Mouse (Mus musculus): ENCODE data around the gene Ndel1. TPM values are rescaled to one million over a fixed set of nuclear protein-coding genes. Genes with fewer than 3 reads are reported as not detected.

The Ndel1 gene
- total and polyA plus RNA-seq, 3 experiments: 31.1 to 46.9 (median 35.2) TPM

DNA sequence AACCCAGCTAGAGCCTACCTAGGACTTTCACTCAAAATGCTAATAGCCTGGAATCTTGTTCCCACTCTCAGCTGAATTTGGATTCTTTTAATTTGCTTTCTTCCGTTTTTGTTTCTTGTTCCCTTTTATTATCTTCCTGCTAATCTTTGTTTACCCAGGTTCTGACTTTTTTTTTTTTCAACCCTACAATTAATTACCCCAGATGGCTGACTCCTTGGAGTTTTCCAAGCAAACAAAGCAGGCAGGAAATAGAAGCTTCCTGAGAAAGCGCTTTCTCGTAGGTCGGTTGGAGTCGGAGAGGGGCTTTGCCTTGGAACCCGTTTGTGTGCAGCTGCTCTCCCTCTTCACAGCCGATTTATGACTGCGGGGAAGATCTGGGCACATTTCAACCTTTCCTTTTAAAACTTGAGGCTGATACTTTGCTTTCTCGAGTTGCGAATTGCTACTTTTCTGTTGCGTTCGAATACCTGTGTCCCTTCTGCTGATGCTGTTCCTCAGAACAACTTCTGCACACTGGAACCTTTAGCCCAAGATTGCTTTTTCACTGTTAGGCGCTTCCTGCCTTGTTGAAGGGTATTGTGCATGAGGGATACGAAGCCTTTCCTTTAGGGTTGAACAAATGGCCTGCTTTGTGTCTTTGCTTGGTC is 40.0 kb upstream of the Ndel1 start:
- dilution Hi-C loops (cut with MboI; ENCODE audit: extremely low pct_ligation_motif_present, extremely low pct_unique_long_range_greater_than_20kb, low sequenced_read_pairs): no loop called here
- no peaks in the 10 kb centered on the region for H3K79me2 ChIP-seq (replicated peaks; ENCODE audit: control insufficient read depth, extremely low read depth, insufficient read depth, poor library complexity, severe bottlenecking)
- H3K27me3 ChIP-seq (replicated peaks): peaks cover 24% of the 10 kb centered on the region
- TF ChIP-seq NRF1 (IDR thresholded peaks at IDR 0.05; ENCODE audit: low read depth, low read length): no peak
- TF ChIP-seq SMC3 (IDR thresholded peaks at IDR 0.05; ENCODE audit: low read depth, low read length): no peak
- no peak for TF ChIP-seq MAX (IDR thresholded peaks at IDR 0.05; ENCODE audit: low read length)
- no peak for TF ChIP-seq E2F4 (IDR thresholded peaks at IDR 0.05; ENCODE audit: insufficient replicate concordance, low read depth, low read length)
- TF ChIP-seq TBP (conservative IDR thresholded peaks at IDR 0.05; ENCODE audit: low read depth, low read length): no peak
- TF ChIP-seq ZNF384 (IDR thresholded peaks at IDR 0.05; ENCODE audit: low read depth, low read length): no peak
- TF ChIP-seq BHLHE40 (IDR thresholded peaks at IDR 0.05; ENCODE audit: low read depth, low read length): no peak
- TF ChIP-seq ELF1 (IDR thresholded peaks at IDR 0.05; ENCODE audit: low read depth, low read length): no peak
- no peak for TF ChIP-seq KAT2A (IDR thresholded peaks at IDR 0.05; ENCODE audit: insufficient replicate concordance, low read length)
- no peak for TF ChIP-seq ZC3H11A (IDR thresholded peaks at IDR 0.05; ENCODE audit: low read depth, low read length)
- no peak overlapping the region for H3K9ac ChIP-seq (ENCODE audit: insufficient read depth, low read depth)
- H3K36me3 ChIP-seq (replicated peaks in 1 of 2; ENCODE audit: control insufficient read depth in 1 of 2, insufficient read depth in 1 of 2, low read length in 1 of 2): peaks cover under 1 to 10% of the 10 kb centered on the region in 2 experiments
- H3K27ac ChIP-seq (ENCODE audit: insufficient read depth, low read depth): no peak overlapping the region
- H3K4me2 ChIP-seq (ENCODE audit: insufficient read depth, low read depth, poor library complexity, severe bottlenecking): no peak overlapping the region
- DNase-seq (ENCODE audit: extremely low read depth): no peak
- H3K9me3 ChIP-seq (replicated peaks; ENCODE audit: low read length): peaks cover 5% of the 10 kb centered on the region
- in situ Hi-C loops (cut with MboI; ENCODE audit: low pct_ligation_motif_present, low pct_unique_long_range_greater_than_20kb, low sequenced_read_pairs): no loop called here
- no peak overlapping the region for H3K4me3 ChIP-seq (replicated peaks in 1 of 3; ENCODE audit: low read depth in 2 of 3, low read length in 2 of 3, poor library complexity in 1 of 3)
- no peaks in the 10 kb centered on the region for H3K4me1 ChIP-seq (ENCODE audit: control insufficient read depth in 1 of 2, insufficient read depth in 2 of 2)

- in situ Hi-C loops (cut with MboI; ENCODE audit: low pct_ligation_motif_present, low pct_unique_long_range_greater_than_20kb, low sequenced_read_pairs) (no loop called here), dilution Hi-C loops (cut with MboI; ENCODE audit: extremely low pct_ligation_motif_present, extremely low pct_unique_long_range_greater_than_20kb, low sequenced_read_pairs) (no loop called here)
- no peak overlapping the region for H3K4me3 ChIP-seq (replicated peaks in 1 of 3; ENCODE audit: low read depth in 2 of 3, low read length in 2 of 3, poor library complexity in 1 of 3)
Observed at GRCm38 (mm10) chr11:68908846-68909503, 37.3 kb upstream of the Ndel1 start.

More at GRCm38 (mm10) chr11:68908846-68909503, 37.3 kb upstream of the Ndel1 start:
- H3K4me2 ChIP-seq (ENCODE audit: insufficient read depth, low read depth, poor library complexity, severe bottlenecking): no peak overlapping the region
- no peak for DNase-seq (ENCODE audit: extremely low read depth)
- H3K9me3 ChIP-seq (replicated peaks; ENCODE audit: low read length): peaks cover 5% of the 10 kb centered on the region
- no peak overlapping the region for H3K27ac ChIP-seq (ENCODE audit: insufficient read depth, low read depth)
- H3K36me3 ChIP-seq (replicated peaks in 1 of 2; ENCODE audit: control insufficient read depth in 1 of 2, insufficient read depth in 1 of 2, low read length in 1 of 2): peaks cover 23 to 36% of the 10 kb centered on the region in 2 experiments
- H3K79me2 ChIP-seq (replicated peaks; ENCODE audit: control insufficient read depth, extremely low read depth, insufficient read depth, poor library complexity, severe bottlenecking): no peaks in the 10 kb centered on the region
- no peak overlapping the region for H3K9ac ChIP-seq (ENCODE audit: insufficient read depth, low read depth)
- H3K4me1 ChIP-seq (ENCODE audit: control insufficient read depth in 1 of 2, insufficient read depth in 2 of 2): peaks cover 0 to 10% of the 10 kb centered on the region in 2 experiments; a peak in 2 of 4 replicates
- TF ChIP-seq ZNF384 (IDR thresholded peaks at IDR 0.05; ENCODE audit: low read depth, low read length): no peak
- no peak for TF ChIP-seq RCOR1 (conservative IDR thresholded peaks at IDR 0.05; ENCODE audit: low read depth, low read length)
- no peak for TF ChIP-seq NRF1 (IDR thresholded peaks at IDR 0.05; ENCODE audit: low read depth, low read length)
- no peak for TF ChIP-seq SMC3 (IDR thresholded peaks at IDR 0.05; ENCODE audit: low read depth, low read length)
- no peak for TF ChIP-seq MAFK (IDR thresholded peaks at IDR 0.05; ENCODE audit: insufficient replicate concordance, low read length)
- TF ChIP-seq E2F4 (IDR thresholded peaks at IDR 0.05; ENCODE audit: insufficient replicate concordance, low read depth, low read length): no peak
- TF ChIP-seq KAT2A (IDR thresholded peaks at IDR 0.05; ENCODE audit: insufficient replicate concordance, low read length): no peak
- no peak for TF ChIP-seq CHD2 (IDR thresholded peaks at IDR 0.05; ENCODE audit: low read length)
- TF ChIP-seq USF2 (conservative IDR thresholded peaks at IDR 0.05; ENCODE audit: low read depth, low read length): no peak
- TF ChIP-seq POLR2A (IDR thresholded peaks at IDR 0.05; ENCODE audit: low read depth, low read length): no peak
- TF ChIP-seq JUN (IDR thresholded peaks at IDR 0.05; ENCODE audit: insufficient read depth, low read depth, low read length): no peak
- no peak for TF ChIP-seq ZMIZ1 (IDR thresholded peaks at IDR 0.05; ENCODE audit: low read depth, low read length)
- no peak for TF ChIP-seq ETS1 (conservative IDR thresholded peaks at IDR 0.05; ENCODE audit: low read depth, low read length)
- no peak for TF ChIP-seq POLR2AphosphoS2 (IDR thresholded peaks at IDR 0.05; ENCODE audit: low read depth, low read length)
- TF ChIP-seq MYC (IDR thresholded peaks at IDR 0.05; ENCODE audit: low read depth, low read length): no peak
- peaks cover 12% of the 10 kb centered on the region for H3K27me3 ChIP-seq (replicated peaks)
